Mouse (Mus musculus): ENCODE results near the gene Pgs1.

GRCm38 (mm10) chr11:117946996-117947419 is 39.1 kb upstream of the Pgs1 start:
- TF ChIP-seq CTCF (IDR thresholded peaks at IDR 0.05; ENCODE audit: low read depth, low read length) (no peak), TAL1 (conservative IDR thresholded peaks at IDR 0.05; ENCODE audit: low read depth, low read length) (no peak), POLR2AphosphoS5 (IDR thresholded peaks at IDR 0.05; ENCODE audit: insufficient replicate concordance, low read depth, low read length) (no peak), GATA1 (IDR thresholded peaks at IDR 0.05; ENCODE audit: borderline replicate concordance, low read length) (no peak), GATA2 (IDR thresholded peaks at IDR 0.05; ENCODE audit: borderline replicate concordance, low read depth, low read length) (no peak)
